Mouse (Mus musculus) adrenal gland, adult 2 months (tissue): ENCODE measurements at regions not wholly inside any gene's neighbourhood (a gene's known extent, or its start where the extent isn't known, plus 50 kb on each side); places are given as distances from the start of the nearest gene placed in this dataset.
A peak's percentile ranks its signal among the peaks of the same experiment; 100 is the strongest.

Experiments used
- DNase-seq: peaks from one replicate; pipeline ENCODE4 v3.0.0; 2021

DNA sequence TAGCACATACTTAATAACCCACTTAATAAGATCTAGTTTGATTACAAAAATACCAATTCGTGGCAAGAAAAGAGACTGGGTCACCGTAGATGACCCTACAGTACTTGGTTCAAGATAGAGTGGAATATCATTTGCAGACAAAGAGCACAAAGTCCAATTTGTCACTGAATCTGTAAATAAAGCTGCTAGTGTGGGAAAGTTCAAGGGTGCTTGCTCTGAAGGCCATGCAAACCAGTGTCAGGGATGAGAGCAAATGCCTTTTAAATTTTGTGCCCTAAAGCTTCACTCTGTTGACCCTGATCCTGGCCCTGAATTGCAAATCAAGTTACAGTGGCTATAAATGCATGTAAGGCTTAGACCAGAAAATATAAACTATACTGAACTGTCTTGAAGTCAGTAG lies 113.1 kb downstream of the Cd55b start:
- DNase-seq = peak; percentile 25

DNA sequence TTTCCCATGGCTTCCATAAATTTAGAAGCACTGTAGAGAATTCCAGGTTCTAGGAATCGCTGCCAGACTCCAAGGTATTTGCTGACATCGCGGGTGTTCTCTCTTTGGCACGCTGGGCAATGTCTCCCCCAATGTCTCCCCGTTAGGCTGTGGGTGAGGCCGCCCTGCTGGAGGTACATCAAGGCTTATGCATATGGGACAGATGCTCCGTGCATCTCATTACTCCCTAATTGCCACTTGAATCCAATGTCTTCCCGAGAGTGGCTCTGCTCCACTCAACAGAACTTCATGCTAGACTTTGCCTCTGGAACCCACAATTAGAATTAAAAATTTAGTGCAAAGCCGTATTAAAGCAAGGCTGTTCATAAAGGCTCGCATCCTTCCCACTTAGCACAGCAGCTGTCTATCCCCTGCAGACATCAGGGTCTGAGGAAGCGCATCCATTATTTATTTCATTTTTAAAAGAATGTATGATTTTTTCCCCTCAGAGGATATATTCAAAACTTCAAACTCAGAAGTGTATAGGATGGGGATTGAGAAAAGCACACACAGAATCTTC lies 120.9 kb downstream of the Cd55b start:
- DNase-seq = no peak

DNA sequence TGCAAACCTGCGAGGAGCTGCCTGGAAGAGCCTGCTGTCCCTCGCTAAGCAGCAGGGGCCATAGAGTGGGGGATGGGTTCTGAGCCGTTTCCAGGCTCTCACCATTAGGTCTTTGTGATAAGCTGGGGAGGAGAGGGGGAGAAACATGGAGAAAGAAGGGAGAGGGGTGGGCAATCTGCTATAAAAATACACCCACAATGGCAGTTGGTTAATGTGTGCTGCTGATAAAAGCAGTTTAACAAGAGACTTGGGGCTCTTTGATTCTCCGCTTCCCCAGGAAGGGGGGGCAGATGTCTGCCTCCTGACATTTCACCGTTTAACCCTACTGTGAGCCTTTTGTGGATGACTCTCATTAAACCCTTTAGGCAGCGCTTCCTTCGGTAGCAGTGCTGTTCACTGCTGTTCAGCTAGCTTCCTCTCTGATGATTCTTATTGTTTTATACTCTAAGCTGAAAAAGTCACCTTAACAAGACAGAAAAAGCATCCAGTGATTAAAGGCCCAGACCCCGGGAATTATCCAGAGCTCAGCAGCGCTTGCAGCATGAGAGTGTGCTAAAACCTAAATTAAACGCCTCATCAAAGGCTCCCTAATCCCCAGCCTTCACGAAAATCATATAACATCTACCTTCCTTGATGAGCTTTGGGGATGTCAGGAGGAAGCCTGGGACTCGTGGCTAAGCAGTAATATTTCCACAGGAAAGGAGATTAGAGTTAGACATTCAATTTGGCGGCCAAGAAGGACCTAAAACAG lies 122.6 kb downstream of the Cd55b start:
- no peak for DNase-seq

DNA sequence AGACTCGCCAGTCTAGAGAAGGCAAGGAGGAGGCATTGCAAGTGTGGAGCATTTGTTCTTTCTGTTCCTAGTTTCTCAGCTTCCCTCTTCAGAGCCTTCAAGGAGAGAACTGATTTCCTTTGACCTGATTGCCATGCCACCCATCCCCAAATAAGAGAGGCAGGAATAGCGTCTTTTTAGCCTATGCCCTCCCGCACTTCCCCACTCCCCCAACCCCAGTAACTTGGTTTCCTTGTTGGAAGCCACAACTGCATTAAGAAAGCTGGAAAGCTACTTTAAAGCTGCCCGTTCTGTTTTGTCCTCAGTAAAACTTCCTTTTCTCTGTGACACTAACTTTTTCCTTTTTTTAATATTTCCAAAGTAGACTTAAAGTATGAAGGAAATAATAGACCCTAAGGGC lies 123.2 kb downstream of the Cd55b start:
- no peak for DNase-seq

DNA sequence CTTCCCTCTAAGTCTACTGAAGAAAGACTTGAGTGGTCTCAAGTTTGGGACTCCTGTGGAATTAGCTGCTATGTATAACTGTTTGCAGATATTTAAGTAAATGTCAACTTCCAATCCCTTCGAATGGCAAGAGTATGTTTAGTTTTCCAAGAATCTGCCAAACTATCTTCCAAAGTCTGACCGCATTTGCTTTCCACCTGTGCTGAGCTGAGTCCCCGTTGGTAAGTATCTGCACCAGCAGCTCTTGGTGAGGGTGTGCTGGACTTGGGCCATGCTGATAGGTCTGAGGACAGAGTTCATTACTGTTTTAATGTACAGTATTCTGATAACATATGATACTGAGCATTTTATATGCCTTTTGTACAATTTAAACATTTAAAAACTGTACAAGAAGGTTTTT lies 123.7 kb downstream of the Cd55b start:
- DNase-seq = no peak

DNA sequence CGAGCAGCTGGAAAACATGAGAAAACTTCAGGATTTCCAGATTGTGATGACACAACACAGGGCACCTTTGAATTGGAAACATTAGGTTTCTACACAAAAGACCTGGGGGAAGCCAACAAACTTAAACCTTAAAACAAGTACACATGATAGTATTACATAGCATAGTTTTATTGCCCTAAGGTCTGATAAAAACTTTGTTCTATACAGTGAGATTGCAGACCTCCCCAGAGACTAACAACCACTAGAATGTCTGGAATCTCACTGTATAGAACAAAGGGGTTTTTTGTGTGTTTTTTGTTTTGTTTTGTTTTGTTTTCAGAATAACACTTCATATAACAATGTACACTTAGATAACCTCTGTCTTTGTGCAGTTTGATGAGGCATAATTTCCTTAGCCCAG lies 124.2 kb downstream of the Cd55b start:
- DNase-seq = no peak

DNA sequence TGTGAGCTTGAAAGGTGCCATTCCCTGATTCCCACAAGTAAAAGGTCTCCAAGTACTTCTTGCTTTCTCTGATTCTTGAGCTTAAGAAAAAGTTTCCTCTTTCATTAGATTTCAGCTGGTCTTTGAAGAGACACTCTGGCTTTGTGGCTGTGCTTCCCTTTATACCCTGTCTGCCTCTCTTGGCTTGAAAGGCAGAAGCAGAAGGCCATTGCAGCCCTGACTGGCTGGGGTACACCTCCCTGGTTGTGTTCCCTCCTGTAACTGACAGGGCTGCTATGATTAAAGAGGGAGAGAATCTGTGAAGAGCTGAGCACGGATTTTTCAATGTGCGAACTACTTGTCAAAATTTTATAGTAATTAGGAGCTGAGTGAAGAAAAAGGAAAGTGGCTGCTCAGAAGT lies 125.3 kb downstream of the Cd55b start:
- no peak for DNase-seq

DNA sequence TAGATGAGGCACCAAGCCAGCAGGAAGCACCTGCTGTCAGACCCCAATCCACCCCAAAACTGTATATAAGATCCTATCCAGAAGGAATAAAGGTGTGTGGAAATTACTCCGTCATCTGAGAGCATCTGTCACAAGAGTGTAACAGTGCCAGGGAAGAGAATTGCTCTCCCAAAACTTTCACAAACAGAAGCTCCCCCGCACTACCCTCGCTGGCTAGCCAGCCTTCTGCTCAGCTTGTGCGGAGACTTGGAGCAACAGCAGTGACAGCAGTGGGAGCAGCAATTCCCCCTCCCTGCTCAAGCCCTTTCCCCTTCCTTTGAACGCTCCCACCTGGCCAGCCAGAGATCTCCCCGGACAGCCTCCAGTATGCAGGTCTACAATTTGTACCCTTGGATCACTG lies 136.9 kb downstream of the Cd55b start:
- no peak for DNase-seq

DNA sequence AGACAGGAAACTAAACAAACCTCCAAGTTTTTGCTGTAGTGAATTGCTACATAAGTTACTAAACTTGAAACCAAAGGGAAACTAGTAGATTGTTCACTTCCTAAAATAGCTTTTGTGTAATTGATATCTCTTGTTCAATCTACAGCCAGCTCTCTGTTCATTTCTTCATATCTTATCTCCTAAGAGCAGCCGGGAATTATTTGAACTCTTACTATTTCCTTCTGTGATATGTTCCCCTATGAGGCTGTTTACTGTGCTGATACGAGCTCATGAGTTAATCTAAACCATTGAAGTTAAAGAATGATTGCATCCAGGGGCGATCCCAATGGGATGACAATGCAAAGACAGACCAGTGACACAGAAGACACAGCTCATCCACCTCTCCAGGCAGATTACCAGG lies 140.7 kb downstream of the Cd55b start:
- no peak for DNase-seq

DNA sequence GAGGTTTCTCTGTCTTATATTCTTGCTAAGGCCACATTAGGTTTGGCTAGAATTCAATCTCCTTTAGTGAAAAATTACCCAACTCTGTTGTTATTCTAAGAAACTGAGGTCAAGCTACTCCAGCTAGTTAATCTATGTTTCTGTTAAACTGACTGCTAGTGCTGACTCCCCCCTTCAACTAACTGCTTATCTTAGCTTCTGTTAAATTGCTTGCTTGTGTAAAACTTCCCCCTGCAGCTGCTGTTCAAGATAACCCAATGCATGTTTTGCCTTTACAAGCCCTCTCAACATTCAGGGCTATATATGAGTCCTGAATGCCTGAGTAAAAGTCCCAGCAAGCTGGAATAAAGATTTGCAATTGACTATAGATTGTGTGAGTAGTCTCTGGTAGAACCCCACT lies 143.6 kb downstream of the Cd55b start:
- no peak for DNase-seq

DNA sequence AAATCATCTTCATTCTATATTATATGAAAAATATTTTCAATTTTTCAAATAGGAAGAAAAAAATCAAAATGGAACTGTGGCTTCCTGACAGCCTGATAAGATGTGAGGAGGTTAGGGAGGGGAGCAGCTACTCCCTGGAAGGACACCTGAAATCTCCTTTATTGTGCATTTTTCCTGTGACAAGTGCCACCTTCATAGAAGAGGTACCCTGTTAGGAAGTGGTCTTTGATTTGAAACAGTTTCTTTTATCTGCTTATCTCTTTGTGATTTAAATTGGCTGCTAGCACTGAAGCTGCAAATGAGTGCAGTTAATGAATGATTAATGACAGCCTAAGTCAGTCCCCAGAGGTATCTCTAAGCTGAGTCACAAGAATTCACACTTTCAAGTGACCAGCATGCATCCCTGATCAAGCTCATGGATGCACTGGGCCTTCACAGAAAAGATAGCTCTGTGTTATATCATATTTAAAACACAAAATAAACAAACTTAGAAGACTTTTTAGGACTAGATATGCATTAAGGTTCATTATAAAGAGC lies 144.7 kb downstream of the Cd55b start:
- no peak for DNase-seq

DNA sequence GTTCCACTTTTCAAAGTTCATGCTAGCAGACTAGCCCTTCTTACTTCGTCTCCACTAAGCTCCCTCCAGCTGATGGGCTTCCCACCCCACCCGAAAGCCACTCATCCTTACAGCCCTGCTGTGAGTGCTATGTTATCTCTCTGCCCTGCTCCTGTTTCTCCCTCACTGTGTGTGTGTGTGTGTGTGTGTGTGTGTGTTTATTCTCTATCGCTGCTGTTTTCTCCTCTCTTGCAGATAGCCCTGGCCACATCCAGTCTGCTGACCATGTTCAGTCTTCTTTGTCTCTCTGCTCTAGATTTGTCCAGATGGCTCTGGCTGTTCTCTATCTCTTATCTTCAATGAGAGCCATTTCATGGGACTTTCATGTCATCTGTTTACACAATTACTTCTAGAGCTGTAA lies 145.9 kb downstream of the Cd55b start:
- DNase-seq = no peak

DNA sequence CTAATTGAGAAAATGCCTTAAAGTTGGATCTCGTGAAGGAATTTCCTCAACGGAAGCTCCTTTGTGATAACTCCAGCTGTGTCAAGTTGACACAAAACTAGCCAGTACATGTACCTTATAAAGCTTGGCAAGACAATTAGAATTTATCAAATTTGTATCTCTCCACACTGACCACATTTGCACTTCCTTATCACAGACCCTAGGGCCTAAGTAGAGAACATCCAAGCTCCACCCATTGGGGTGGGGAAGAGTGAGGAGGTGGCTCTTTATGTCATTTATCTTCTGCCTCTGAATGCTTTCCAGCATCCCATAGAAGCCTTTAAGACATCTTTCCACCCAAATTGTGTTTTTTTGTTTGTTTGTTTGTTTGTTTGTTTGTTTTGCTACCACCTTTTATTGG lies 146.8 kb downstream of the Cd55b start:
- DNase-seq = no peak

DNA sequence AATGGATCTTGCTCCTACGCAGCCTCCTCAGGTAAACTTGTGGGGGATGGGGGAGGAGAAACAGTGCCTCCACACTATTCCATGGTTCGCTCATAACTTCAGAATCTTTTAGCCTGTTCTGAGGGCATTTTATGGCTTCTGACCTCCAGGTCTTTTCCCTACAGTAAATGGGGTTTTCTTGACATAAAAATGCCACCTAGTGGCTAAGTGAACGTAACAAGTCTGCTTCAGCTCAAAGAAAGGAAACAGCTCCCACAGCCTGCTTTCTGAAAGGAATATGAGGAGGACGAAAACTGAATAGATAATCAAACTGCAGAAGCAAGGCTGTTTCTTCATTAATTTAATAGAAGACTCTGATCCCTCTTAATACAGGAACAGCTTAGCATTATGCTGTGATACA lies 148.3 kb downstream of the Cd55b start:
- DNase-seq = no peak

DNA sequence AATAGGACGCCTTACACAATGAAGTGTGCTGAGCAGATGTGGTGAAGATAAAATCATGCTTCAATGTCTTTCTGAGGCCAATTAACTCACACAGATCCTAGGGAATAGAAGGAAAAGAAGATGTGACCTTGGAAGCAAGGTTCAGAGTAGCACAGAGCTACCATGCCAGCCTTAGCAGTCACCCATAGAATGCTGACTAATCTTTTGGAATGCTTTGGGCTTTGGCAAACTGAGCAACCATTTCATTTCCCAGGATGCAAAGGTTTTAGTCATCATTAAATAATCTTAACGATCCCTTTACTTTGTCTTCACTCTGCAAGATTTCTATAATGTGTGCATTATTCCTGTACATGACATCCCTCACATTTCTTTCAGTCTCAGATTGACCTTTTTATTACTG lies 152.4 kb downstream of the Cd55b start:
- no peak for DNase-seq
